Comparison of ENCODE assay signal across 16 mouse cellular contexts in genomic region chr3:153641805-153642204, GRCm38 (mm10).
A peak's percentile ranks its signal among the peaks of the same experiment; 100 is the strongest.
DNase-seq lines count a peak whose midpoint lies in the region; ATAC-seq and TF ChIP-seq lines count a peak whose summit lies in the region.
"Had no signal": no experiment of that assay in that cellular context is flagged by ENCODE, and none has a peak within 500 bp of the region (broad histone marks: within the 10 kb centered on the region; RNA-seq: fewer than 3 reads in every experiment).

No protein-coding gene starts in this region.

- no peak overlapping the region for H3K4me2 ChIP-seq in hindbrain, embryonic 12.5 days (replicated peaks)
- H3K4me2 ChIP-seq in hindbrain, embryonic 16.5 days (ENCODE audit: low read length) = no peak overlapping the region
- H3K4me2 ChIP-seq in midbrain, embryonic 13.5 days (replicated peaks) = no peak overlapping the region
- no peak overlapping the region for H3K4me2 ChIP-seq in midbrain, postnatal 0 days (ENCODE audit: low read depth, low read length, poor library complexity, severe bottlenecking)
- H3K4me2 ChIP-seq: embryonic facial prominence, embryonic 13.5 days; heart, embryonic 12.5 days; intestine, embryonic 15.5 days had no signal

- no peak for TF ChIP-seq CTCF in midbrain, postnatal 0 days (IDR thresholded peaks at IDR 0.05)
- no peak for TF ChIP-seq CTCF in brain, embryonic 14.5 days (IDR thresholded peaks at IDR 0.05; ENCODE audit: borderline replicate concordance, extremely low read depth, insufficient read depth, insufficient read length)
- no peak for TF ChIP-seq CTCF in cerebellum, adult 2 months (IDR thresholded peaks at IDR 0.05; ENCODE audit: borderline replicate concordance, insufficient read depth, low read depth, low read length)

- 47% methylated on average over 5 of the region's 5 CpGs for WGBS in hindbrain, embryonic 12.5 days
- WGBS in hindbrain, embryonic 16.5 days = 46% methylated on average over 5 of the region's 5 CpGs
- WGBS in midbrain, embryonic 13.5 days = 36% methylated on average over 5 of the region's 5 CpGs
- 44% methylated on average over 5 of the region's 5 CpGs for WGBS in midbrain, postnatal 0 days
- WGBS in cerebellum, adult 2 months = 72% methylated on average over 5 of the region's 5 CpGs

- no peak for ATAC-seq in hindbrain, embryonic 12.5 days (ENCODE audit: low FRiP score)
- ATAC-seq in hindbrain, embryonic 16.5 days = no peak
- no peak for ATAC-seq in midbrain, embryonic 13.5 days
- ATAC-seq in midbrain, postnatal 0 days (ENCODE audit: low FRiP score) = no peak
- ATAC-seq: intestine, embryonic 15.5 days had no signal

- no peaks in the 10 kb centered on the region for H3K27me3 ChIP-seq in hindbrain, embryonic 12.5 days
- H3K27me3 ChIP-seq in hindbrain, embryonic 16.5 days (replicated peaks; ENCODE audit: control insufficient read depth, insufficient read depth, low read length) = no peaks in the 10 kb centered on the region
- no peaks in the 10 kb centered on the region for H3K27me3 ChIP-seq in midbrain, embryonic 13.5 days
- H3K27me3 ChIP-seq in midbrain, postnatal 0 days (ENCODE audit: insufficient read depth, low read length) = no peaks in the 10 kb centered on the region
- H3K27me3 ChIP-seq in cerebellum, adult 2 months (ENCODE audit: control insufficient read depth, insufficient read depth, low read length) = no peaks in the 10 kb centered on the region
- H3K27me3 ChIP-seq: embryonic facial prominence, embryonic 13.5 days; heart, embryonic 12.5 days; intestine, embryonic 15.5 days had no signal

- H3K9ac ChIP-seq in hindbrain, embryonic 12.5 days = no peak overlapping the region
- no peak overlapping the region for H3K9ac ChIP-seq in hindbrain, embryonic 16.5 days (ENCODE audit: low read depth, low read length)
- H3K9ac ChIP-seq in midbrain, embryonic 13.5 days (replicated peaks) = no peak overlapping the region
- no peak overlapping the region for H3K9ac ChIP-seq in midbrain, postnatal 0 days (replicated peaks; ENCODE audit: low read length, poor library complexity, severe bottlenecking)
- H3K9ac ChIP-seq: embryonic facial prominence, embryonic 13.5 days; heart, embryonic 12.5 days; intestine, embryonic 15.5 days had no signal

- no peaks in the 10 kb centered on the region for H3K9me3 ChIP-seq in hindbrain, embryonic 12.5 days (replicated peaks)
- no peaks in the 10 kb centered on the region for H3K9me3 ChIP-seq in hindbrain, embryonic 16.5 days (ENCODE audit: control insufficient read depth, low read length)
- H3K9me3 ChIP-seq in midbrain, embryonic 13.5 days = no peaks in the 10 kb centered on the region
- H3K9me3 ChIP-seq in midbrain, postnatal 0 days (ENCODE audit: low read length) = no peaks in the 10 kb centered on the region
- H3K9me3 ChIP-seq: embryonic facial prominence, embryonic 13.5 days; heart, embryonic 12.5 days; intestine, embryonic 15.5 days had no signal

- peaks cover 31% of the 10 kb centered on the region for H3K4me1 ChIP-seq in hindbrain, embryonic 12.5 days
- H3K4me1 ChIP-seq in hindbrain, embryonic 16.5 days (ENCODE audit: control insufficient read depth, insufficient read depth, low read depth, low read length) = peaks cover 8% of the 10 kb centered on the region
- H3K4me1 ChIP-seq in midbrain, embryonic 13.5 days (replicated peaks) = peaks cover 34% of the 10 kb centered on the region
- peaks cover 6% of the 10 kb centered on the region; the same call in 1 of the 2 replicates for H3K4me1 ChIP-seq in midbrain, postnatal 0 days (ENCODE audit: insufficient read depth, low read length)
- H3K4me1 ChIP-seq in cerebellum, adult 2 months (ENCODE audit: control insufficient read depth, insufficient read depth, low read length) = peaks cover 4% of the 10 kb centered on the region; the same call in 1 of the 2 replicates

- H3K27ac ChIP-seq in hindbrain, embryonic 12.5 days = 0 out of 2 replicates have a peak overlapping the region, but pooled peaks have one; percentile 40
- no peak overlapping the region for H3K27ac ChIP-seq in hindbrain, embryonic 16.5 days (ENCODE audit: low read depth, low read length)
- 0 out of 2 replicates have a peak overlapping the region, but pooled peaks have one; percentile 17 for H3K27ac ChIP-seq in midbrain, embryonic 13.5 days
- no peak overlapping the region for H3K27ac ChIP-seq in midbrain, postnatal 0 days (ENCODE audit: low read depth, low read length)
- no peak overlapping the region for H3K27ac ChIP-seq in cerebellum, adult 2 months (ENCODE audit: insufficient read depth, low read length)
- H3K27ac ChIP-seq: embryonic facial prominence, embryonic 13.5 days; gastrocnemius, adult 2 months; intestine, embryonic 15.5 days had no signal

- TF ChIP-seq POLR2A in brain, embryonic 14.5 days (IDR thresholded peaks at IDR 0.05; ENCODE audit: borderline replicate concordance, extremely low read depth, insufficient read depth, insufficient read length, poor library complexity, severe bottlenecking) = no peak
- TF ChIP-seq POLR2A in cerebellum, adult 2 months (IDR thresholded peaks at IDR 0.05; ENCODE audit: borderline replicate concordance, insufficient read depth, low read length) = no peak

- no peaks in the 10 kb centered on the region for H3K36me3 ChIP-seq in hindbrain, embryonic 12.5 days
- no peaks in the 10 kb centered on the region for H3K36me3 ChIP-seq in hindbrain, embryonic 16.5 days (ENCODE audit: control insufficient read depth, insufficient read depth, low read length)
- H3K36me3 ChIP-seq in midbrain, embryonic 13.5 days = no peaks in the 10 kb centered on the region
- no peaks in the 10 kb centered on the region for H3K36me3 ChIP-seq in midbrain, postnatal 0 days (ENCODE audit: insufficient read depth, low read length)
- H3K36me3 ChIP-seq: embryonic facial prominence, embryonic 13.5 days; heart, embryonic 12.5 days; intestine, embryonic 15.5 days had no signal

- H3K4me3 ChIP-seq in hindbrain, embryonic 12.5 days = no peak overlapping the region
- H3K4me3 ChIP-seq in hindbrain, embryonic 16.5 days (ENCODE audit: low read length) = no peak overlapping the region
- H3K4me3 ChIP-seq in midbrain, embryonic 13.5 days (replicated peaks) = no peak overlapping the region
- no peak overlapping the region for H3K4me3 ChIP-seq in midbrain, postnatal 0 days (ENCODE audit: low read depth, low read length)
- H3K4me3 ChIP-seq in cerebellum, adult 2 months (replicated peaks; ENCODE audit: insufficient read depth, low read depth, low read length) = no peak overlapping the region
- H3K4me3 ChIP-seq: embryonic facial prominence, embryonic 13.5 days; gastrocnemius, adult 2 months; heart, embryonic 12.5 days; intestine, embryonic 15.5 days had no signal

- no peak for DNase-seq in midbrain, postnatal 0 days (ENCODE audit: low spot score)
- peak; percentile 49 for DNase-seq in brain, embryonic 14.5 days (ENCODE audit: low read depth)
- DNase-seq in cerebellum, adult 2 months = no peak
- DNase-seq: adrenal gland, adult 8-10 months; adrenal gland, postnatal 36 days; cerebellum, adult 11-12 months; cerebellum, adult 9-11 months; cerebellum, postnatal 36 days; gastrocnemius, adult 2 months; gastrocnemius, postnatal 25 days had no signal

Comparison
In these comparisons a context has a peak if more than half of its experiments do, and no peak if none do; other contexts are left out.
1. H3K27ac ChIP-seq: peak in hindbrain, embryonic 12.5 days (single experiment) and midbrain, embryonic 13.5 days (single experiment); none in hindbrain, embryonic 16.5 days (single experiment), midbrain, postnatal 0 days (single experiment) and cerebellum, adult 2 months (single experiment).